Mouse (Mus musculus) liver, adult 2 months (tissue): ENCODE measurements at regions not wholly inside any gene's neighbourhood (a gene's known extent, or its start where the extent isn't known, plus 50 kb on each side); places are given as distances from the start of the nearest gene placed in this dataset.

Source experiments
- CTCF ChIP-seq: fragments of 200-500 bp; IDR thresholded peaks from 2 replicates; pipeline ENCODE4 v1.5.1; 2011; ENCODE audit warnings: low read depth, low read length, control low read depth
- POLR2A ChIP-seq: fragments of 200-500 bp; IDR thresholded peaks from 2 replicates; pipeline ENCODE4 v1.6.1; 2011; ENCODE audit warnings: low read length, control low read depth; ENCODE audit not compliant: insufficient read depth; ENCODE audit errors: extremely low read depth

DNA sequence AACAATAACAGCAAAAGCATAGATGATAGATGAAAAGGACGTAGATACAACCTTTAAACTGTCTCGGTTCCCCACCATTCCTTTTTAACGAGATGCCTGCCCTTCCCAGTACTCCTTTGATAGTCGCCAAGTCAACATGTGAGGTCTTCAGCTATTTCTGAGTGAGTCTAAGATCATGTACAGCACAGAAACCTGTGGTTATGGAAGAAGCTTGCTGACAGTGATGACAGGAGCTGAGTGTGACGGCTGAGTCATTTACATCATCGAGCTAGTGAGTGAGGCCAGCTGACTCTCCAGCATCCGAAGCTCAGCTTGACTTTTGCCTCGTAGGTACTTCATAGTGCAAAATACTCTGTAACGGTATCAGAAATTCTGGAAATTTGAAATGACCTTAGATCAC is 160.1 kb upstream of the Mast4 start:
- no peak for TF ChIP-seq CTCF
- TF ChIP-seq POLR2A: no peak
